Mouse (Mus musculus): ENCODE results near the gene Lrrc1.

GRCm38 (mm10) chr9:77466926-77467325 lies 77.7 kb downstream of the Lrrc1 start:
- TF ChIP-seq CTCF (IDR thresholded peaks at IDR 0.05; ENCODE audit: control insufficient read depth, insufficient read depth, insufficient replicate concordance, low read depth, low read length) (no peak), POLR2A (IDR thresholded peaks at IDR 0.05; ENCODE audit: control insufficient read depth, low read depth, low read length) (no peak)
